Mouse (Mus musculus) ovary, adult 18-20 months (tissue): Measurements from ENCODE around the gene Alox12.

Experiments
- DNase-seq: peaks from one replicate; pipeline ENCODE4 v3.0.0; 2022; ENCODE audit warnings: low spot score, mixed read lengths

Gene Alox12

GRCm38 (mm10) chr11:70254931-70255531 lies at the start of gene Alox12:
TSS of gene Alox12 (minus strand) at chr11:70255353.
- no peak for DNase-seq

GRCm38 (mm10) chr11:70302293-70302692 lies 47.1 kb upstream of the Alox12 start:
- DNase-seq: no peak

GRCm38 (mm10) chr11:70297836-70298454 lies 42.8 kb upstream of the Alox12 start:
- DNase-seq: no peak

GRCm38 (mm10) chr11:70297405-70297804 lies 42.3 kb upstream of the Alox12 start:
- DNase-seq: no peak

GRCm38 (mm10) chr11:70293881-70294280 lies 38.7 kb upstream of the Alox12 start:
- DNase-seq: no peak

GRCm38 (mm10) chr11:70291235-70291634 lies 36.1 kb upstream of the Alox12 start:
- DNase-seq: no peak

- DNase-seq: no peak
These were observed 34.1 kb upstream of the Alox12 start for GRCm38 (mm10) chr11:70289236-70289635.

- no peak for DNase-seq
These were observed 32.9 kb upstream of the Alox12 start for GRCm38 (mm10) chr11:70288102-70288501.

GRCm38 (mm10) chr11:70285686-70286085 lies 30.5 kb upstream of the Alox12 start:
- DNase-seq: no peak

- no peak for DNase-seq
These were observed 29.6 kb upstream of the Alox12 start for GRCm38 (mm10) chr11:70284757-70285156.

- peak; percentile 10 for DNase-seq
These were observed 28.5 kb upstream of the Alox12 start for GRCm38 (mm10) chr11:70283666-70284065.

- DNase-seq: no peak
These were observed 25.3 kb upstream of the Alox12 start for GRCm38 (mm10) chr11:70280441-70280840.

- DNase-seq: peak; percentile 4
These were observed 23.8 kb upstream of the Alox12 start for GRCm38 (mm10) chr11:70278961-70279360.

- no peak for DNase-seq
These were observed 16.5 kb upstream of the Alox12 start for GRCm38 (mm10) chr11:70271641-70272040.

- no peak for DNase-seq
These were observed 11.3 kb upstream of the Alox12 start for GRCm38 (mm10) chr11:70266405-70266804.

- DNase-seq: no peak
These were observed 10.7 kb upstream of the Alox12 start for GRCm38 (mm10) chr11:70265819-70266218.

GRCm38 (mm10) chr11:70265252-70265651 lies 10.1 kb upstream of the Alox12 start:
- no peak for DNase-seq

- DNase-seq: no peak
These were observed 3.9 kb upstream of the Alox12 start for GRCm38 (mm10) chr11:70259035-70259434.

GRCm38 (mm10) chr11:70254337-70254736 lies 816 bp downstream of the Alox12 start:
- no peak for DNase-seq

- no peak for DNase-seq
These were observed 3.3 kb downstream of the Alox12 start for GRCm38 (mm10) chr11:70251853-70252252.

- no peak for DNase-seq
These were observed 5.0 kb downstream of the Alox12 start for GRCm38 (mm10) chr11:70250150-70250549.

- DNase-seq: no peak
These were observed 7.9 kb downstream of the Alox12 start for GRCm38 (mm10) chr11:70247136-70247845.

- no peak for DNase-seq
These were observed 12.6 kb downstream of the Alox12 start for GRCm38 (mm10) chr11:70242591-70242990.
